Mouse (Mus musculus): Measurements from ENCODE around the gene Tmem238l.

DNA sequence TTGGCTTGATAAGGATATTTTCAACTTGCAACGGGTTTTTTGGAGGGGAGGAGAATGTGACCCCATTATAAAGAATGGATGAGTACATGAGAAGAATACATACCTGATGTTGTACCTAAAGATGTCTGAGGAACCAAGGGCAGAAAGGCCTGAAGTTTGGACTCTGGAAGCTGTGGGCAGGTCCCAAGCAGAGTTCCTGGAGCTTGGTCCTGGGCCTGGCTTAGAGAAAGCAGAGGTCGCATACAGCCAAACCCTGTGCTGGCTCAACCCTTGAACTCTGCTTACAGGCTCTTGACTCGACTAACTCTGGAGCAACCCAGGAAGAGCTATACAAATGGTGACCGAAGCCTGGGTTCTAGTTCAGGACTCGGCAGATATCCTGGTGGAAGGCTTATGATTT, 14.4 kb upstream of the Tmem238l start:
- TF ChIP-seq POLR2A (IDR thresholded peaks at IDR 0.05; ENCODE audit: control insufficient read depth, low read depth, low read length): no peak
- TF ChIP-seq CTCF (IDR thresholded peaks at IDR 0.05; ENCODE audit: control insufficient read depth, insufficient read depth, insufficient replicate concordance, low read depth, low read length): no peak
